Mouse (Mus musculus): ENCODE data around the gene Gbf1.
"Not testable (repeated sequence)": the region's sequence is repeated elsewhere in the genome, so short reads cannot be mapped to it uniquely, and the experiment has no call there.

- TF ChIP-seq NRF1 (IDR thresholded peaks at IDR 0.05; ENCODE audit: low read depth, low read length); MEF2A (IDR thresholded peaks at IDR 0.05; ENCODE audit: borderline replicate concordance, low read depth, low read length); CTCF (conservative IDR thresholded peaks at IDR 0.05 in 1 of 2, IDR thresholded peaks at IDR 0.05 in 1 of 2; ENCODE audit: low read depth in 2 of 2, low read length in 2 of 2); POLR2A (IDR thresholded peaks at IDR 0.05; ENCODE audit: low read depth, low read length): not testable (repeated sequence)
Observed at GRCm38 (mm10) chr19:46217347-46217746, 65.0 kb downstream of the Gbf1 start.
